Mouse (Mus musculus) cortical plate, adult 2 months (tissue): Measurements from ENCODE around the gene 1110059G10Rik.

Source experiments
- CTCF ChIP-seq: fragments of 200-500 bp; IDR thresholded peaks from 2 replicates; pipeline ENCODE4 v1.5.1; 2011; ENCODE audit warnings: mild to moderate bottlenecking, control low read depth, low read length; ENCODE audit not compliant: insufficient read depth; ENCODE audit errors: extremely low read depth
- POLR2A ChIP-seq: fragments of 200-500 bp; IDR thresholded peaks from 2 replicates; pipeline ENCODE4 v1.6.1; 2011; ENCODE audit warnings: mild to moderate bottlenecking, low read length, control low read depth; ENCODE audit not compliant: insufficient read depth; ENCODE audit errors: extremely low read depth

DNA sequence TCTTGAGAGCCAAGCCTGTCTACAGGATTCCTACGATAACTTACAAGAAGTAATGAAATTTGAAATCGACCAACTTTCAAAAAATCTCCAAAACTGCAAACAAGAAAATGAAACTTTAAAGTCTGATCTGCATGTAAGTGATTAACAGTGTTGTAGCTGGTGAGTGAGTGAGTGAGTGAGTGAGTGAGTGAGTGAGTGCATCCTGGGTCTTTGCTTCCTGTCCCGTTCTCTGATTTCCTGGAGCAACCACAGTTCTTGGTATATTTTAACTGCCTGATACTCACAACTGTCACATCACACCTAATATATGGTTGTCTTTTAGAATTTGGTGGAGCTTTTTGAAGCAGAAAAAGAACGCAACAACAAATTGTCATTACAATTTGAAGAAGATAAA lies 48.4 kb upstream of the 1110059G10Rik start:
- TF ChIP-seq CTCF = no peak
- TF ChIP-seq POLR2A = no peak
